Mouse (Mus musculus): ENCODE results near the gene Dock9. TPM values are rescaled to one million over a fixed set of nuclear protein-coding genes. Genes with fewer than 3 reads are reported as not detected.

The Dock9 gene
- total RNA-seq, 2 experiments from 2014 or later = 39.6 to 42.0 TPM

DNA sequence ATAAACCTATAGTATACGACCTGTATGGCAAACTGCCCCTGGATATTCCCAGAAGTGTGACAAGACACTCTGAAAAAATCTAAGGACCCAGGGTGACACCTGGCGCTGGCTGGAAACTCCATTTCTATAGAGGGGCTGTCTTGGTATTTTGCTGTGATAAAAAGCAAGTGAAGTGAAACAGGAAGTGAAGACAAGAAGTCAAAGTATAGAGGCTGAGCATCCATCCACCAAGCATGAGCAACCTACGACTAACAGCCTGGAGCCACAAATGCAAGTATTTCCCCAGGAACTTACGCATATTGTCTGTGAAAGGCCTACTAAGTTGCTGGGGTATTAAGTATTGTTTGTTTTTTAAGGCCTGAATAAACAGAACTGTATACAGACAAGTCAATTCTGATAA lies 197.1 kb downstream of the Dock9 start:
- no peak for DNase-seq
- intact Hi-C loops (cut with DNase I) = no loop called here

DNA sequence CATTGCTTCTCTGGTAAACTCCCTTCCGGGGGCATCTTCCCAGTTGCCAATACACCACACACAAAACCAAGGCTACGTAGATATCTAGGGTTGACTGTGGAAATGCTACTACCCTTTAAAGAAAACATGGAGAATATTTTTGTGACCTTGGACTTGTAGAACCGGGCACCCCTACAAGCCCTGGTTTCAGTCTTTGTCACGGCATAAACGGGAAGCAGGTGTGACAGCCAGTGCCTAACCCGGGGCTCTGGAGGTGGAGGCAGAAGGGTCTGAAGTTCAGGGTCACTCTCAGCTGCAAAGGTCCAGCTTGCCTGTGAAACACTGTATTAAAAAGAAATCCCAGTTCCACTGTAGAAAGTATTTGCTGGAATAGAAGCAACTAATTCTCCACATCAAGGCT lies 200.6 kb downstream of the Dock9 start:
- no peak for DNase-seq
- intact Hi-C loops (cut with DNase I) = no loop called here

DNA sequence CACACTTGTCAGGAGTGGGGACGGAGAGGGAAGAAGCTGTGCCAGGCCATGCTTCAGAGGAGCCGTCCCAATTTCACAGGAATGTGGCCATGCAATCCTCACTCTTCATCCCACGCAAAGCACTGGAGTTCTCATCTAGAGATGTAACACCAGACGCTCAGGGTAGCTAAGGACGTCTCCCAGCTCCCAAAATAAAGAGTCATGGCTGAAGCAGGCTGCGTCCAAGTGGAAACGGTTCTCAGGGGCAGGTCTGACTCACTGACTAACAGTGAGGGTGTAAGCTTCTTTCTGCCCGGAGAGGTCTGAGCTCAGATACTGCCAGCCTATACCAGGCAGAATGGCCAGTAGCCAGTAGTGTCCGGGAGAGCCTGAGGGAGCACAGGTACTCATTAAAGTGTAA lies 201.0 kb downstream of the Dock9 start:
- intact Hi-C loops (cut with DNase I) = no loop called here
- DNase-seq = no peak

DNA sequence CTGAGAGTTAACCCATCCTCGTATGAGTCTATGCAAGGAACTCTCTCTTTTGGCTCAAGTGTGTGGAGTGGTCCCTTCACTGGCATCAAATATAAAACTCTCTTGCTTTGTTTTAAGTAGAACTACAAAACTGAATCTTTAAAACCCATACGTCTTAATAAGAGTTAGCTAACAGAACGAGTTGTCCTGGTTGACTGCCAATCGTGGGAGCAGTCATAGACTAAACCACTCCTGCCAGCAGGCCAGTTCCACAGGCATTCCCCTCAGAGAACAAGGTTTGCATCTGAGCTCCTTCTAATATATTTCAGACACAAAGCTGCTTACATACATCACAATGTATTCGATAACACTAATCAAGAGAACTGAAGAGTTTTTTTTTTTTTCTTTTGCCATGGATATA lies 203.0 kb downstream of the Dock9 start:
- intact Hi-C loops (cut with DNase I) = no loop called here
- DNase-seq = no peak

DNA sequence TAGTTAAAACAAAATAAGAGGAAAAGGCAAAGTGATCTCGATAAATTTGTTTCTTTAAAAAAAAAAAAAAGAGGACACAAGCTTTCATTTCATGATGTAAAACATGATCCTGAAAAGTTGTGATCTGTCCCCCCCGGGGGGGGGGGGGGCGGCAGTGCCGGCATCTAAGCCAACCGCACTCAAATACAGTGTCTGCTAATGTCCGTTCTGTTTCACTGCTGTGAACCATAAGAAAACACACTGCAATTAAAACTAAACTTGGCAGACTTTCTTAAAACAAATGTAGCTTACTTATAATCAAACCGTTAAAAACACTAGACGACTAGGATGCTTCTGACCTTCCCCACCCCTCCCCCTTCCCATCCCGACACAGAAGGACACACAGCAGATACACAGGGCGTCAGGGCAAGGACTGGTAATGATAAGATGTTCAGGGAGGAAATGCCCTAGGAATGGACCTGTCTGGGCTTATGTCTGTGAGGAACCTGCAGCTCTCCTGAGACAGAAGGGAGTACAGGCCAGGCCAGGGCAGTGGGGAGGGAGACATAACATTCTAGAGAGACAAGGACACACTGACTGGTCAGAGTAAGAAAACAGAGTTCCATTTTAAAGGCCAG lies 204.2 kb downstream of the Dock9 start:
- intact Hi-C loops (cut with DNase I) = no loop called here
- no peak for DNase-seq

DNA sequence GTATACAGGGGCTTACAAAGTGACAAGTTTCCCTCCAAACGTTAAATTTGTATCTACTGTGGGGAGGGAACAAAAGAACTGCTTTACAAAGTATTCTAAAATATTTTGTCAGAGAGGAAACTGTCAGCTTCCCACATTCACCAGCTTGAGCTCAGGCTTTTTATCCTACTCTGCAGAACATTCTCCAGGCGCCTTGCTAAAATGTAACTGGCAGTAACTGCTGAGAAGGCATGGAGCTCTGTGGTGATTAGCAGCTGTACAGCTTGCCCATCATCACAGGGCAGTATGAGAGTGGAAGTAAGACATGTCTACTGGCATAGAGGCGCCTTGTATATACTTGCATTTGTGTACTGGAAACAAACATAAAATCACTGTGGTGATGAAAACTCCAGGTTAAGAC lies 204.7 kb downstream of the Dock9 start:
- DNase-seq = no peak
- intact Hi-C loops (cut with DNase I) = no loop called here

DNA sequence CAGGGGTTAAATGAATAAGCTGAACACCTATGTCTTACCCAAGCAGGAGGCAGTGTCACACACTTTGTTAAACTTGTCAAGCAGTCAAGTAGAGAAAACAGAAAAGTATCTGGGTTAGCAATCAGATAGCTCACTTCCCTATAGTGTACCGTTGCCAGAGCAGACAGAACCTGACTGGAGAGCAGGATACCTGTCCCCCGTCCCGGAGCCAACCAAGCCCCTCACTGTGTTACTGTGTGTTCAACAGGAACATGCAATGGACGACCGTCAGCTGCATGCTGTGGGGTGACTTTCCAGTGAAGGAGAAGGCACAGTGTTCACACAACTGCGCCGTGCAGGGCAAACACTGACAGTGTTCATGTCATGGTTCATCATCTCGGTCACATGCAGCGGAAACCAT lies 205.3 kb downstream of the Dock9 start:
- no peak for DNase-seq
- intact Hi-C loops (cut with DNase I) = no loop called here

DNA sequence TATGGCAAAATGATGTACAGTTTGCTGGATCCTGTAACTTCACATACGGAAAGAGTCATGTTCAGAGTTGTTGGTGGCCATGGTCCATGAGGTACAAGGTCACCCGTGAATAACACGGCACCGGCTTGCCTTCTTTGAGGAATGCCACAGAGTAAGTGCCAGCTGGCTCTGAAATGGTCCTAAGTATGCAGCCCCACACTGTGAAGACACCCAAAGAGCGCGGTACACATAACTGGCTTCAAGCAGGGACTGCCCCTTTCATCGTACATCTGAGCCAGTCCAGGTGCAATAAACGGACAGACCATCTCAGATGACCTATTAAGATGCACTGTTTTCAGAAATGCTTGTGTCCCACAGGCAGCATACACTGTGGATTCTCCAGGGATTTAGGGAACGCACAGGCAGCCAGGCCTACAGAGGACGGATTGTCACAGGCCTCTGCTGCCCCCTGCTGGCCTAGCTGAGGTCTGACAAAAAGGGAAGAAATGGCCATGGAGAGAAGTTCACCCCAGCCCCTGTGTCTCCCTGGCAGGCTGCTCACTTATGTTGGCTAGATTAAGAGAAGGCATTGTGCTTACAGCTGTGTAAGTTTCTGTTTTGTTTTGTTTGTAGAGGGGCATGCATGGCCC lies 208.4 kb downstream of the Dock9 start:
- peak; percentile 70 to 86 for DNase-seq
- intact Hi-C loops (cut with DNase I) = loop anchor here (1.0 to 10.0 kb wide), 2 partner anchors 164 to 336 kb away; no protein-coding TSS in a partner anchor

DNA sequence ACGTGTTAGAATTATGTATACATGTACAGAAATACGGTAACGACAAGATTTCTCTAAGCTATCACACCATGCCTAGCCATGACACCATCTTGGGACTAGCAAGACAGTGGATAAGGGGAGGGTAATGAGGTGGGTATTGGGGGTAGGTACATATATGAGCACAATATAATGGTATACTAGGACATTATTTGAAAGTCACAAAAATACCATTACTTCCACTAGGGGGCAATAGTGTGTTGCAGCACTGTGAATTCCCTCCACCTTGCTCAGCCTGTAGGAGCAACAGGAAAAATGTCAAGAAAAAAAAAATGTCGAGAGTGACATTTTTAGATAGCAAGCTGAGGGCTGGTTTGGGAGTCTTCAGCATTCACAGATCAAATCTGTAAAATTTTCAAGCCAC lies 209.2 kb downstream of the Dock9 start:
- DNase-seq = peak in 1 of 2 experiments; percentile 42
- intact Hi-C loops (cut with DNase I) = loop anchor here (10.0 kb wide), 1 partner anchor 336 kb away; no protein-coding TSS in a partner anchor

DNA sequence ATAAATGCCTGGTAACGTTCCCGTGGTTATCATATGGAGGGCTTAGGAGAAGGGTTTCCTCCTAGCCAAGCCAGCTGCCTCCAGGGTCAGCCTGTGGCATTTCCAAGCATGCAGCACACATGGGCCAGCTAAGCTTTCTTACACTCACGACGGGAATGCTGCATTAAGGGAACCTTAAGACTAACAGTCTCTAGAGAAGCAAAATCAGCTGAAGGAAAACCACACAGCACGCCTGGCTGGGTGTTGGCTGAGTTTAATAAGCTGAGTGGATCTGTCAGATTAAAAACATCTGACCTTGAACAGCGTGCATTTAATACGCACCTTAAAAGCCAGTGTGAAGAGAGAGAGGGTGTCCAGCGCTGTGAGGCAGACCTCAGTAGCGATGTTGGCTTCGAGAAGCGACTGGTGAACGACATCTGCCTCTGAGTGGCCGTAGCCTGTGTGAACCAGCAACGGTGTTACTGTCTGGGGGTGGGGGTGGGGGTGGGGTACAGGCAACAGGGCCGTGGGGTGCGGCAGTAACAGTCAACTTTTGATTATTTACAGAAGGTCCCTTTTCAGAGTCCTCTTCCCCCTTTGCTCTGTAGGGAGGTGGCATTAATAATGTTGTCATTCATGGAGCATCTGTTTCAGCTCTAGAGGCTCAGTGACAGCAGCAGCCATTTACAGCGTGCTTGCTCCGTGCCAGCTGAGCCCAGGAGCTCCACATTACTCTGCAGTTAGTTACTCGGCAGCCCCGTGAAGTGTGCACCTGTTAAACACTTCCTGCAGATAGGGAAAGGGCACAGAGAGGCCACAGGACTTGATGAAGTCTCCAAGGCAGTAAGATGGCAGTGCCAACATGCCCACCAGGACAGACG lies 211.5 kb downstream of the Dock9 start:
- no peak for DNase-seq
- intact Hi-C loops (cut with DNase I) = loop anchor here (10.0 kb wide), 1 partner anchor 339 kb away; no protein-coding TSS in a partner anchor

DNA sequence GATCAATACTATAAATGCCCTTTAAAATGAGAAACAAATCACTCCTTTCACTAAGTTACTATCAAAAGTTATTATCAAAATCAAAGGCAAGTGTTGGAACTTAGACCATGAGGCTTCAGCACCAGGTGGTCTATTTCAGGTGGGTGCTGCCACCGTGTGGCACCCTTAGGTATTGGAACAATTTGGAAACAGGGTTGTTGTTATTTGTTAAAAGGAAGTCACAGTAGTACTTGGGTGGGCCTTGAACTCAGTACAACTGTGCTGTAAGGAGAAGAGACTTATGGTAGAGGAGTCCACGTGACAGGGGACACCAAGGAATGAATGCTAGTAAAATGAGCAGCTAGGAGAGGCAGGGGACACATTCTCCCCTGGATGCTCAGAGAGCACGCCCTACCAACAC lies 218.6 kb downstream of the Dock9 start:
- DNase-seq = peak; percentile 49 to 73
- intact Hi-C loops (cut with DNase I) = loop anchor here (5.0 kb wide), 2 partner anchors 122 to 302 kb away; no protein-coding TSS in a partner anchor

DNA sequence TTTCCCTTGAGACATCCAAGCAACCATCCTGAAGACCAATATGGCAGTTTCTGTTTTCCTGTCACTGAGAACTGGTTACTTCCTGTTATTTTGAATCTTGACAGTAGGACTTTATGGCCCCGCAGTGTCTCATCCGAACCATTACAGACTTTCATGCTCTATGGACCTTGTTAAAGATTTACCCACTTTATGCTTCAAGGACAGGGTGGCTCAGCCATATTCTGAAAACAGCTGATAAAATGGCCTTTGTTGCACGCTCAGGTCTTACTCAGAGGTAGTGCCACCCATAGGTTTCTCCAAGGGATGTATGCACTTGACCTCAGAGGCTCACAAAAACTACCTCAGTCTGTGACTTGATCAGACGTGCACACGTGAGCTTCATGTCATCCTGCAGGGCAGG lies 224.2 kb downstream of the Dock9 start:
- intact Hi-C loops (cut with DNase I) = no loop called here
- no peak for DNase-seq

DNA sequence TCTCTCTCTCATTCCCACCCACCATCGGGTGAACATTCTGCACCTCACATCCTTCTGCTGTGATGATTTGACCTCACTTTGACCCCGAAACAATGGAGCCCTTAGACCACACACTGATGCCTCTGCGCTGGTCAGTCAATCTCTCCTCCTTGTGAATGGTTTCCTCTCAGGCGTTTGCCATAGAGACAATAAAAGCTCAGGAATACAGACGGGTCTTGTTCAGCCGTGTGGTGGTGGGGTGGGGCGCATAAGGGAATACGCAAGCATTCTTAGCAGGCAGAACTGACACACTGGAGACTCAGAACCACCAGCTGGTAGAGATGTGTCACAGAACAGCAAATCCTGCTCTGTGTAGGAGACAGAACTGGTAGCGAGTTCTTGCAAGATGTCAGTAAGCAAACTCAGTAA lies 230.8 kb downstream of the Dock9 start:
- intact Hi-C loops (cut with DNase I) = no loop called here
- no peak for DNase-seq

DNA sequence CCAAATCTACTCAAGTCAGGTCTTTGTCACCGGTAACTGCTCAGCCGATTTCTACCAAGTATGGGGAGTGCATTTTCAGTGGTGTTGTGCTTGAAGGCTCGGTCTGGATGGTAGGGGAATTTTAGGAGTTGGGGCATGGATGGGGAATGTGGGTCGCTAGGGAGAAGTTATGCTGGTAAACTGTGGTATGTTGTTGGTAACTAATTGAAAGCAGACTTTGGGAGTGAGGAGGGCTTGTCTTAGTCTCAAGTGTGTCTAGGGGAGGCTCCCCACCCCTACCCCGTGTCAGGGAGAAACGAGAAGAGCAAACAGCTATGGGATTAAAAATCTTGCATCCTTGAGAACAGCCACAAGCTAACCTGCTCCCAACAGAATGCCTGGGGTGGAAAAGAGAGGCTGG lies 231.7 kb downstream of the Dock9 start:
- intact Hi-C loops (cut with DNase I) = no loop called here
- no peak for DNase-seq

DNA sequence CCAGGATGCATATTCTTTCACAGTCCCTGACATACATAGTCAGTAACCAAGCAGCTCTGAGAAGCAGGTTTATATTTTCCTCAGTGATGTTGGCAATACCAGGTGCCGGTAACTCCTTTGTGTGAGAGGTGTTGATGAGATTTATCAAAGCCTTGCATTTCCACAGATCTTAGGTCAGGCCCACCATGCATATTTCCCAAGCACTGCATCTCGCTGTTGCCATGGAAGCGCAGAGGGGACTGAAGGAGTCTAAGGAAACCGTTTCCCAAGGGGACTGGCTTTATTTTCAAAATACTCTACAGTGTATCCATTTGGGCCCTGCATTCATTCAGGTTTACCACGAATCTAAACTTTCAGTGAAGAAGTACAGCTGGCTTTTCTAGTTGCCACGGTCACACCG lies 233.0 kb downstream of the Dock9 start:
- intact Hi-C loops (cut with DNase I) = no loop called here
- no peak for DNase-seq

DNA sequence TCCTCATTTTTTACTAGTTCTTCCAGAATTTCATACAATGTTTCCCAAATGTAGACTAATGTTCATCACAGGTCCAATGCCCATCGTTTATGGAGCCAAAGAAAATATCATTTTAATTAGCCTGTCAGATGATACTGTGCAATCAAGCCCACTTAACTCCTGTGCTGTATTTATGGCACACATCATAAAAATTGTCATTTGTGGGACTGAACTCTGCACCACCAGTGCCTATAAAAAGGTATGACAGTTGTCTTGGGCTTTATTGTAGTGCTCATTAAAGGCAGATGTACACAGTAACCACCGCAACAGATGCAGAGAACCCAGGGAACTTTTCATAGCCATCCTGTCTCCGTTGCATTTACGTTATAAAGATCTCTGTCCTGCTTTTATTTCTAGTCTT lies 233.7 kb downstream of the Dock9 start:
- intact Hi-C loops (cut with DNase I) = no loop called here
- DNase-seq = no peak

DNA sequence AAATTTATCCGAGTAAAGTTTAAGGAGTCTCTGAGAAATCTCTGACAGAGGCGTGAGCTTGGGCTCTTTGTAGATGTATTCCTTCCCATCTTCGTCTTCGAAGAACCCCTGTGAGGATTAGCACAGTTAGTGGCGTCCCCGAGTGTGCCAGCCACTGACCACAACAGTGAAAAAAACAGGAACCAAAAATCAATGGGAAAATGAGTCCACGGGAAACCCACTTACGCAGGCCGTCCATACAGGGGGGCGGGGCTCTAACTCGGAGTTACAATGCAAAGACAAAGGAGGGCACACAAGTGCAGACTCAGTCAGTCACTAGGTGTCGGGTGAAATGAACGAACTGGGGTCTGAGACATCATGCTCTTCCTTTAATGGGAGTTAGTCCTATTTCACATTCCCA lies 238.6 kb downstream of the Dock9 start:
- no peak for DNase-seq
- intact Hi-C loops (cut with DNase I) = no loop called here

DNA sequence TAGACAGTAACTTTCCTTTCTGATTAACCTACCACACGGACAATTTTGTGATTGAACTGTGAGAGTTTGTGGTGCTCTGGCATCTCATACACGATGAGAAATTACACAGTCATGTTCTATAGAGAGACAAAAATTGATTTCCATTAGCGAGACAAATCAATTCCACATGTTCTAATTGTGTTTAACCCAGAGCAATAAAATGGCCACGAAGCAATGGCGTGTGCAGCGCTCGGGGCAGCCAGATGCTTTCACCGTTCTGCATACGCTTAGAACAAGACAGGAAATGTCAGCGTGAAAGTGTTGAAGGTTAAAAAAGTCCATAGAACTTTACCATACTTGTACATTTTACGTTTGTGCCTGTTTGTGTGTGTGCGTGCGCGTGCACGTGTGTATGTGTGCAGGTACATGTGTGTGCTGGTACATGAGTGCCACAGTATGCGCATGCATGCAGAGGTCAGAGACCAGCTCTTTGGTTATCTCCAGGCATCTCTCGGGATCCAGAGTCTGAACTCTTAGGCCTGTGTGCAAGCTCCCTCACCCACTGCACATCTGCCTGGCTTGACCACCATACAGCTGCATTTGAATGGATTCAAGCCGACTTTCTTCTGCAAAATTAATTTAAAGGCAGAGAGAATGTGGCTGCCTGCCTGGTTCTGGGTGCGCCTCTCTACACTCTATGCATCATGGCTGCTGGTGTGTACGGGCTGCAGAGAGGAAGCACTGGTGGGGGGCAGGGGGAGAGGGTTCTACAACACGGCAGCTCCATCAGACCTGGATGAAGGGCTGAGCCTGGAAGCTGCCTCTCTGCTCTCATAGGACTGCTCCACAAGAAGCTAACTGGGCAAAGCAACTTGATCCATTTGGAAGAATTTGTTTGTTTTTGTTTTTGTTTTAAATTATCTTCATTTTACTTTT lies 241.0 kb downstream of the Dock9 start:
- no peak for DNase-seq
- intact Hi-C loops (cut with DNase I) = no loop called here

DNA sequence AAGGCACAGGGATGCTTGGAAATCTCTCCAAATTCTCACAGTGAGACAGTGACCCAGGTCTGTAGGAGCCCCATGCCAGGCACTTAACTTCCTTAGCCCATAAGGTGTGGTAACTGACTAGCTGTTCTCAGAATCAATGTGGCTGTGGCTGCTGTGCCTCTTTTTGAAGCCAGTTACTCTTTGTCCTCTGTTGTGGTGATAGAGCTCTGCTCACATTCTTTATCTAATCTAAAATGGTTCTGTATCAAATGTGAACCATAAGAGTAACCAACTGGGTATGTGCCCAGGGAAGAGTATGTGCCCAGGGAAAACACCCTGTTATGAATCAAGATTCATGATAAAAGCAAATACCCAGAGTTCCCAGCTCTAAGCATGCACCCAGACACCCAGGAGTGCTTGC lies 243.9 kb downstream of the Dock9 start:
- intact Hi-C loops (cut with DNase I) = no loop called here
- no peak for DNase-seq

DNA sequence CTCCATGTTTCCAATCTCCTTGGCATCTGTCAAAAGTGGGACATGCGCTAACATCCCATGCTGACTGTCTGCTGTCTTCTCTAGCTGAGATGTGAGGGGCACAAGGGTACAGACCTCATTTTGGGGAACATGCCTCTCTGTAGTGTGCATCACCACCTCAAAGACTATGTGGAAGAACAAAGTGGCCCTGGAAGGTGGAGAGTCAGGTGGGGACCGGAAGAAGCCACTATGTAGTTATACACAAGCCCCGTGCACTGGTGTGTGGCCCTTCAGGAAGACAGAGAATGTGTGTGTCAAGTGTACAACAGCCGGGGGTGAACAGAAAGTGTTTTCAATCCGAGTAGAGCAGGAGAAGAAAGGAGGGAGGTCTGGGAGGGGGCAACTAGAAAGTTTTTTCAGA lies 245.1 kb downstream of the Dock9 start:
- DNase-seq = no peak
- intact Hi-C loops (cut with DNase I) = no loop called here

DNA sequence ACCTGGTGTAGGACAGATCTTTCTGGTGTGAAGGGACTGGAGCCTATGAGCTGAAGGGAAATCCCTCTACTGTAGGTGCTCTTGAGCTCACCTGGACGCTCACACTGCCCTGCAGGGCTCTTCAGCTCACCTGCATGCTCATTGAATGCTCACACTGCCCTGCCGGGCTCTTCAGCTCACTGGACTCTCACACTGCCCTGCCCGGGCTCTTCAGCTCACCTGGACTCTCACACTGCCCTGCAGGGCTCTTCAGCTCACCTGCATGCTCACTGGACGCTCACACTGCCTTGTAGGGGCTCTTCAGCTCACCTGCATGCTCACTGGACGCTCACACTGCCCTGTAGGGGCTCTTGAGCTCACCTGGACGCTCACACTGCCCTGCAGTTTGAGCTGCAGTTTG lies 247.8 kb downstream of the Dock9 start:
- no peak for DNase-seq
- intact Hi-C loops (cut with DNase I) = no loop called here

All from heart, postnatal 10 days (tissue).